ENCODE assay signal across 15 mouse cellular contexts in the genomic region with DNA sequence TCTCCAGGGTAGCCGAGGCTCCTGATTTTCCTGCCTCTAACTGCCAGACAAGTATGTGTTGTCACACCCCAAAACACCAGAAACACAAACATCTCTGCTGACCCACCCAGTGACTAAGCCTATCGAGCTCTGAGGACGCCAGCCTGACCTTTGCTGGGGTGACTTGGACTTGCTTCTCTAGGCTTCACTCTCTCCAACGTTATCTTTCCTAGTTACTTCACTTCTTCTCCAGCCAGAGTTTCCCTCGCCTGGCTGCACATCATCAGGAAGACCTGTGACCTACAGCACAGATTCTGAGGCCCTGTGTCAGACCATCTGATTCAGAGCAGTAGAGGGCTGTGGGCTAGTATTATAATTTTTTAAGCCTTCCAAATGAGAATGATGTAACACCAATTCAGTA. TPM values are rescaled to one million over a fixed set of nuclear protein-coding genes. Genes with fewer than 3 reads are reported as not detected.
DNase-seq lines count a peak whose midpoint lies in the region; ATAC-seq and TF ChIP-seq lines count a peak whose summit lies in the region.
"Had no signal": no experiment of that assay in that cellular context is flagged by ENCODE, and none has a peak within 500 bp of the region (broad histone marks: within the 10 kb centered on the region; RNA-seq: fewer than 3 reads in every experiment).

No protein-coding gene starts in this region.

- ATAC-seq in heart, embryonic 11.5 days (replicated peaks; ENCODE audit: insufficient number of reproducible peaks, low FRiP score, low TSS enrichment) = no peak; the same call in 1 of the 2 replicates
- ATAC-seq in forebrain, embryonic 12.5 days (ENCODE audit: low FRiP score) = no peak
- ATAC-seq in hindbrain, embryonic 13.5 days (ENCODE audit: low FRiP score) = no peak
- ATAC-seq: CD4-positive, CD25-positive, alpha-beta regulatory T cell, adult 4 months; midbrain, embryonic 13.5 days had no signal

- H3ac ChIP-seq in myocyte (ENCODE audit: control insufficient read depth, insufficient read length) = no peak overlapping the region

- peak overlapping the region; percentile 55 for H3K27ac ChIP-seq in heart, embryonic 11.5 days (ENCODE audit: low read depth, low read length)
- no peak overlapping the region for H3K27ac ChIP-seq in forebrain, embryonic 12.5 days
- no peak overlapping the region for H3K27ac ChIP-seq in hindbrain, embryonic 13.5 days
- H3K27ac ChIP-seq: midbrain, embryonic 13.5 days had no signal

- no peak overlapping the region for H3K9ac ChIP-seq in heart, embryonic 11.5 days (ENCODE audit: low read depth, low read length)
- H3K9ac ChIP-seq in forebrain, embryonic 12.5 days = no peak overlapping the region
- H3K9ac ChIP-seq in hindbrain, embryonic 13.5 days = no peak overlapping the region
- H3K9ac ChIP-seq: midbrain, embryonic 13.5 days had no signal

- H3K9me3 ChIP-seq in heart, embryonic 11.5 days (replicated peaks; ENCODE audit: control insufficient read depth, low read length) = no peaks in the 10 kb centered on the region
- no peaks in the 10 kb centered on the region for H3K9me3 ChIP-seq in forebrain, embryonic 12.5 days
- H3K9me3 ChIP-seq in hindbrain, embryonic 13.5 days = no peaks in the 10 kb centered on the region
- H3K9me3 ChIP-seq: midbrain, embryonic 13.5 days had no signal

- H3K4me2 ChIP-seq in heart, embryonic 11.5 days = no peak overlapping the region
- peak overlapping the region; percentile 53 for H3K4me2 ChIP-seq in myocyte (ENCODE audit: low read depth)
- H3K4me2 ChIP-seq in forebrain, embryonic 12.5 days = no peak overlapping the region
- H3K4me2 ChIP-seq in hindbrain, embryonic 13.5 days = no peak overlapping the region
- H3K4me2 ChIP-seq: midbrain, embryonic 13.5 days had no signal

- TF ChIP-seq POLR2A in myocyte (IDR thresholded peaks at IDR 0.05; ENCODE audit: insufficient read length, low read depth) = no peak

- H3K4me3 ChIP-seq in heart, embryonic 11.5 days (ENCODE audit: low read depth, low read length) = no peak overlapping the region
- no peak overlapping the region for H3K4me3 ChIP-seq in myocyte
- no peak overlapping the region for H3K4me3 ChIP-seq in forebrain, embryonic 12.5 days (replicated peaks)
- no peak overlapping the region for H3K4me3 ChIP-seq in hindbrain, embryonic 13.5 days
- H3K4me3 ChIP-seq: midbrain, embryonic 13.5 days had no signal

- no peaks in the 10 kb centered on the region for H3K79me2 ChIP-seq in myocyte (ENCODE audit: control insufficient read depth, insufficient read depth)

- peak; percentile 37 to 59 for DNase-seq in lung, adult 18-20 months
- DNase-seq in lung, postnatal 4 days = no peak
- peak; percentile 52 to 53 for DNase-seq in adrenal gland, postnatal 36 days
- DNase-seq in kidney, adult 9 months = no peak
- DNase-seq: kidney, postnatal 25 days; right cerebral cortex, postnatal 25 days had no signal

- 13% methylated on average over 5 of the region's 5 CpGs for WGBS in heart, embryonic 11.5 days (ENCODE audit: insufficient replicate concordance)
- WGBS in forebrain, embryonic 12.5 days = 85% methylated on average over 5 of the region's 5 CpGs
- WGBS in hindbrain, embryonic 13.5 days = 69% methylated on average over 5 of the region's 5 CpGs

- H3K27me3 ChIP-seq in heart, embryonic 11.5 days (ENCODE audit: control insufficient read depth, insufficient read depth, low read length) = no peaks in the 10 kb centered on the region
- H3K27me3 ChIP-seq in myocyte (ENCODE audit: control insufficient read depth, insufficient read depth, insufficient read length) = no peaks in the 10 kb centered on the region
- no peaks in the 10 kb centered on the region for H3K27me3 ChIP-seq in forebrain, embryonic 12.5 days
- no peaks in the 10 kb centered on the region for H3K27me3 ChIP-seq in hindbrain, embryonic 13.5 days
- H3K27me3 ChIP-seq: midbrain, embryonic 13.5 days had no signal

- peaks cover 39% of the 10 kb centered on the region for H3K4me1 ChIP-seq in heart, embryonic 11.5 days (ENCODE audit: control insufficient read depth, insufficient read depth, low read length)
- no peaks in the 10 kb centered on the region for H3K4me1 ChIP-seq in forebrain, embryonic 12.5 days
- H3K4me1 ChIP-seq in hindbrain, embryonic 13.5 days (replicated peaks) = no peaks in the 10 kb centered on the region
- H3K4me1 ChIP-seq: midbrain, embryonic 13.5 days had no signal

- no peaks in the 10 kb centered on the region for H3K36me3 ChIP-seq in heart, embryonic 11.5 days (ENCODE audit: control insufficient read depth, insufficient read depth, low read length)
- H3K36me3 ChIP-seq in myocyte (ENCODE audit: control insufficient read depth, insufficient read depth) = no peaks in the 10 kb centered on the region
- H3K36me3 ChIP-seq in forebrain, embryonic 12.5 days (replicated peaks) = 0 out of 2 replicates have a peak, but pooled peaks cover 10% of the 10 kb centered on the region
- H3K36me3 ChIP-seq in hindbrain, embryonic 13.5 days = peaks cover 48% of the 10 kb centered on the region

TF ChIP-seq in myocyte, 11 proteins besides CTCF, POLR2A, EP300 and RAD21:
- no peak for TF ChIP-seq TCF3 (IDR thresholded peaks at IDR 0.05; ENCODE audit: insufficient read length, low read depth)
- no peak for TF ChIP-seq MAX (IDR thresholded peaks at IDR 0.05; ENCODE audit: low read depth)
- TF ChIP-seq SRF (IDR thresholded peaks at IDR 0.05; ENCODE audit: control insufficient read depth, insufficient read length, low read depth) = no peak
- TF ChIP-seq CEBPB (IDR thresholded peaks at IDR 0.05; ENCODE audit: insufficient read depth, poor library complexity, severe bottlenecking) = no peak
- no peak for TF ChIP-seq E2F4 (IDR thresholded peaks at IDR 0.05; ENCODE audit: insufficient read depth)

RNA-seq across cellular contexts. Expression of a gene that starts 19.0 kb away (rescaled TPM):
- total RNA-seq in adrenal gland, postnatal 36 days (2021) = 10 to 100 TPM; 84.3 to 86.2 TPM
- 91.0 and 94.9 TPM in 2 replicates for polyA plus RNA-seq in heart, embryonic 11.5 days (2014; fragmentation: Nextera tagmentation; extraction: Ambion mirVana)
- 30.9 TPM for polyA plus RNA-seq in myocyte (2012; fragmentation: generic; extraction: Trizol)
- 78.7 and 85.9 TPM in 2 replicates for polyA plus RNA-seq in forebrain, embryonic 12.5 days (2016; fragmentation: Nextera tagmentation; extraction: Ambion mirVana)
- polyA plus RNA-seq in hindbrain, embryonic 13.5 days (2015; fragmentation: Nextera tagmentation; extraction: Ambion mirVana) = 48.3 and 51.1 TPM in 2 replicates

RNA-seq across cellular contexts. Expression of a gene that starts 37.9 kb away (rescaled TPM):
- 1 to 10 TPM in 1 of 2 experiments, not detected in 1; 6.0 TPM for total RNA-seq in adrenal gland, postnatal 36 days (2021)
- polyA plus RNA-seq in heart, embryonic 11.5 days (2014; fragmentation: Nextera tagmentation; extraction: Ambion mirVana) = not detected in 2 replicates
- not detected for polyA plus RNA-seq in myocyte (2012; fragmentation: generic; extraction: Trizol)
- polyA plus RNA-seq in forebrain, embryonic 12.5 days (2016; fragmentation: Nextera tagmentation; extraction: Ambion mirVana) = not detected in 2 replicates
- 2.7 TPM in 1 of 2 replicates, not detected in the other for polyA plus RNA-seq in hindbrain, embryonic 13.5 days (2015; fragmentation: Nextera tagmentation; extraction: Ambion mirVana)
- polyA plus RNA-seq: CD4-positive, CD25-positive, alpha-beta regulatory T cell, adult 4 months; liver, embryonic 16.5 days; midbrain, embryonic 13.5 days; neural tube, embryonic 14.5 days; testis, adult 2 months had no signal

Comparison
In these comparisons a context has a peak if more than half of its experiments do, and no peak if none do; other contexts are left out.
1. DNase-seq: peak in lung, adult 18-20 months (2 of 2) and adrenal gland, postnatal 36 days (2 of 2); none in lung, postnatal 4 days (0 of 2) and kidney, adult 9 months (single experiment).